Mouse (Mus musculus): ENCODE measurements around the gene Aaed1. TPM values are rescaled to one million over a fixed set of nuclear protein-coding genes. Genes with fewer than 3 reads are reported as not detected.

The Aaed1 gene
- polyA plus RNA-seq, 1 experiment = 17.8 TPM

GRCm38 (mm10) chr13:64248161-64248774 lies 64.2 kb downstream of the Aaed1 start:
- Histone ChIP-seq H3K4me1 (ENCODE audit: control insufficient read depth, insufficient read depth, low read length) (no peaks in the 10 kb centered on the region), H3K4me3 (replicated peaks; ENCODE audit: extremely low read depth, low read depth, low read length) (peak overlapping the region; percentile 93)
- peak; percentile 68 for DNase-seq
- no peak for TF ChIP-seq CTCF (IDR thresholded peaks at IDR 0.05; ENCODE audit: insufficient read depth, low read length)
- 0 out of 2 replicates have a peak, but pooled peaks have one; percentile 19 for TF ChIP-seq POLR2A (IDR thresholded peaks at IDR 0.05; ENCODE audit: borderline replicate concordance, extremely low read depth, low read depth, low read length)
- WGBS = 2% methylated on average over 24 of the region's 24 CpGs

- whole genome bisulfite sequencing = 78% methylated on average over 12 of the region's 12 CpGs
- TF ChIP-seq CTCF (IDR thresholded peaks at IDR 0.05; ENCODE audit: insufficient read depth, low read length) (no peak), POLR2A (IDR thresholded peaks at IDR 0.05; ENCODE audit: borderline replicate concordance, extremely low read depth, low read depth, low read length) (no peak)
- Histone ChIP-seq H3K4me3 (replicated peaks; ENCODE audit: extremely low read depth, low read depth, low read length) (no peak overlapping the region), H3K4me1 (ENCODE audit: control insufficient read depth, insufficient read depth, low read length) (no peaks in the 10 kb centered on the region)
- DNase-seq = no peak
These were observed 66.4 kb downstream of the Aaed1 start for GRCm38 (mm10) chr13:64246106-64246505.

- TF ChIP-seq POLR2A (IDR thresholded peaks at IDR 0.05; ENCODE audit: borderline replicate concordance, extremely low read depth, low read depth, low read length) = no peak
- no peak for TF ChIP-seq CTCF (IDR thresholded peaks at IDR 0.05; ENCODE audit: insufficient read depth, low read length)
- DNase-seq = no peak
- WGBS = 77% methylated on average over 4 of the region's 4 CpGs
- Histone ChIP-seq H3K4me1 (ENCODE audit: control insufficient read depth, insufficient read depth, low read length) (no peaks in the 10 kb centered on the region), H3K4me3 (replicated peaks; ENCODE audit: extremely low read depth, low read depth, low read length) (no peak overlapping the region)
These were observed 67.7 kb downstream of the Aaed1 start for GRCm38 (mm10) chr13:64244685-64245261.

- no peaks in the 10 kb centered on the region for H3K4me1 ChIP-seq (ENCODE audit: control insufficient read depth, insufficient read depth, low read length)
- TF ChIP-seq CTCF (IDR thresholded peaks at IDR 0.05; ENCODE audit: insufficient read depth, low read length) (no peak), POLR2A (IDR thresholded peaks at IDR 0.05; ENCODE audit: borderline replicate concordance, extremely low read depth, low read depth, low read length) (no peak)
- no peak for DNase-seq
- no peak overlapping the region for H3K4me3 ChIP-seq (replicated peaks; ENCODE audit: extremely low read depth, low read depth, low read length)
These were observed 69.8 kb downstream of the Aaed1 start for GRCm38 (mm10) chr13:64242721-64243120.

- DNase-seq = no peak
- H3K4me1 ChIP-seq (ENCODE audit: control insufficient read depth, insufficient read depth, low read length) = no peaks in the 10 kb centered on the region
- no peak for TF ChIP-seq POLR2A (IDR thresholded peaks at IDR 0.05; ENCODE audit: borderline replicate concordance, extremely low read depth, low read depth, low read length)
- no peak for TF ChIP-seq CTCF (IDR thresholded peaks at IDR 0.05; ENCODE audit: insufficient read depth, low read length)
- no peak overlapping the region for H3K4me3 ChIP-seq (replicated peaks; ENCODE audit: extremely low read depth, low read depth, low read length)
- 73% methylated on average over 7 of the region's 7 CpGs for WGBS
These were observed 71.9 kb downstream of the Aaed1 start for GRCm38 (mm10) chr13:64240626-64241025.

- no peak for DNase-seq
- TF ChIP-seq CTCF (IDR thresholded peaks at IDR 0.05; ENCODE audit: insufficient read depth, low read length) (no peak), POLR2A (IDR thresholded peaks at IDR 0.05; ENCODE audit: borderline replicate concordance, extremely low read depth, low read depth, low read length) (no peak)
These were observed 74.8 kb downstream of the Aaed1 start for GRCm38 (mm10) chr13:64237681-64238157.

GRCm38 (mm10) chr13:64237000-64237680 lies 75.4 kb downstream of the Aaed1 start:
- no peak overlapping the region for H3K4me3 ChIP-seq (replicated peaks; ENCODE audit: extremely low read depth, low read depth, low read length)
- H3K4me1 ChIP-seq (ENCODE audit: control insufficient read depth, insufficient read depth, low read length) = no peaks in the 10 kb centered on the region
- 69% methylated on average over 4 of the region's 4 CpGs for WGBS

More at GRCm38 (mm10) chr13:64237681-64238157, 74.8 kb downstream of the Aaed1 start:
- no peak overlapping the region for H3K4me3 ChIP-seq (replicated peaks; ENCODE audit: extremely low read depth, low read depth, low read length)
- no peaks in the 10 kb centered on the region for H3K4me1 ChIP-seq (ENCODE audit: control insufficient read depth, insufficient read depth, low read length)

GRCm38 (mm10) chr13:64235777-64236176 lies 76.7 kb downstream of the Aaed1 start:
- no peak for DNase-seq
- H3K4me3 ChIP-seq (replicated peaks; ENCODE audit: extremely low read depth, low read depth, low read length) = no peak overlapping the region
- no peaks in the 10 kb centered on the region for H3K4me1 ChIP-seq (ENCODE audit: control insufficient read depth, insufficient read depth, low read length)
- 61% methylated on average over 3 of the region's 3 CpGs for whole genome bisulfite sequencing
- TF ChIP-seq CTCF (IDR thresholded peaks at IDR 0.05; ENCODE audit: insufficient read depth, low read length) = no peak
- no peak for TF ChIP-seq POLR2A (IDR thresholded peaks at IDR 0.05; ENCODE audit: borderline replicate concordance, extremely low read depth, low read depth, low read length)

More at GRCm38 (mm10) chr13:64237000-64237680, 75.4 kb downstream of the Aaed1 start:
- TF ChIP-seq POLR2A (IDR thresholded peaks at IDR 0.05; ENCODE audit: borderline replicate concordance, extremely low read depth, low read depth, low read length) = no peak
- TF ChIP-seq CTCF (IDR thresholded peaks at IDR 0.05; ENCODE audit: insufficient read depth, low read length) = no peak
- no peak for DNase-seq

- Histone ChIP-seq H3K4me3 (replicated peaks; ENCODE audit: extremely low read depth, low read depth, low read length) (no peak overlapping the region), H3K4me1 (ENCODE audit: control insufficient read depth, insufficient read depth, low read length) (no peaks in the 10 kb centered on the region)
- TF ChIP-seq POLR2A (IDR thresholded peaks at IDR 0.05; ENCODE audit: borderline replicate concordance, extremely low read depth, low read depth, low read length) (no peak), CTCF (IDR thresholded peaks at IDR 0.05; ENCODE audit: insufficient read depth, low read length) (no peak)
- 65% methylated on average over 4 of the region's 4 CpGs for WGBS
- DNase-seq = no peak
These were observed 77.3 kb downstream of the Aaed1 start for GRCm38 (mm10) chr13:64235062-64235715.
